Mouse (Mus musculus): ENCODE results near the gene Arhgef28. TPM values are rescaled to one million over a fixed set of nuclear protein-coding genes. Genes with fewer than 3 reads are reported as not detected.

Arhgef28 gene
- total RNA-seq, 2 experiments from 2014 or later: 94.9 to 103 TPM

DNA sequence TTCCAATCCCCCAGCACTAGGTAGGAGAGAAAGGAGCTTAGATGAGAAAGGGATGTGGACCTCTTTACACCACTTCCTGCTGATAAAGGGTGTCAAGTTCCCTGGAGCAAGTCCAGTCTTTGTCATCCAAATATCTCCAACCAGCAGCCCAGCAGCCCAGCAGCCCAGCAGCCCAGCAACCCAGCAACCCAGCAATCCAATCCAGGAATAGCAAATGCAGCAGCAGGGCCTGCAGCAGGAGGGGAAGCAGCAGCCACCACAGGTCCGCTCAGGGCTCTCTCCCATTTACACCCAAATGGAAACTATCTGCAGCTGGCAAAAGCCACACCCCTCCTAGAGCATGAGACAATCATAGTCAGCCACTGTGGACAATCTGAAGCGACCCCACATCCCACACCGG is 21.6 kb downstream of the Arhgef28 start:
- DNase-seq (ENCODE audit: low spot score in 2 of 2): no peak

- DNase-seq (ENCODE audit: low spot score in 2 of 2): no peak
These were observed 22.9 kb downstream of the Arhgef28 start for GRCm38 (mm10) chr13:98183157-98183878.

DNA sequence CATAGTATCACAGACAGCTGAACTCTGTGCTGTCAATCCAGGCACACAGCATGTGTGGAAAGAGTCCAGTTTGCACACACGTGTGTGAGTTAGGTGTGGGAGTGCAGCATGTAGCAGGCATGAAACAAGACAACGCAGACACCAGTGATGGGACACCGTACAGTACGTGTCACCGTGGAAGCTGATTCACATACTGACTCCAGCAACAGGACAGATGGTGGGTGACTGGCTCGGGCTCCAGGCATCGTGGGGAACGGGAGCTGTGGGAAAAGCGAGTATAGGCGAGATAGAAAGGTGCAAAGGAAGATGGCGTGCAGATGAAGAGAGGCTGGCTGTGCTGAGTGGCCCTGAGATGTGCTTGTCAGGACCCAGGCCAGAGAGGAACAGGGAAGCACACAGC is 23.9 kb downstream of the Arhgef28 start:
- DNase-seq (ENCODE audit: low spot score in 2 of 2): peak in 1 of 2 experiments; percentile 61

DNA sequence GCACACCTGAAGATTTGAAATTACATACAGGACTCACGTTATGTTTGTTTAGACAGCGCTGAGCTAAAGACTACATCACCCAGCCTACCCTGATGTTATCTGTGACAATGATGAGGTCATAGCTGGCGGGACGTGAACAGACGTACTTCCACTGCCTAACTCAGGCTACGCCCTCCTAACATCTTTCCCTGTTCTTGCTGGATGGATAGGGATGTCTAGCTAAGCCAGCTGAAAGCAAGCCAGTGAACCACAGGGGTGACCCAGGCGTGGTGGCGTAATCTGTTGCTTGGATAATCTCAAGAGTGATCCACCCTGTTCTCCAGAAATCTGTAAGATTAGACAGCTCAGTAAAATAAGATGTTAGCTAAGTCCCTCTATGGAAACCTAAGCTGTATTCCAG is 25.6 kb downstream of the Arhgef28 start:
- no peak for DNase-seq (ENCODE audit: low spot score in 2 of 2)

- no peak for DNase-seq (ENCODE audit: low spot score in 2 of 2)
These were observed 30.8 kb downstream of the Arhgef28 start for GRCm38 (mm10) chr13:98175323-98176007.

DNA sequence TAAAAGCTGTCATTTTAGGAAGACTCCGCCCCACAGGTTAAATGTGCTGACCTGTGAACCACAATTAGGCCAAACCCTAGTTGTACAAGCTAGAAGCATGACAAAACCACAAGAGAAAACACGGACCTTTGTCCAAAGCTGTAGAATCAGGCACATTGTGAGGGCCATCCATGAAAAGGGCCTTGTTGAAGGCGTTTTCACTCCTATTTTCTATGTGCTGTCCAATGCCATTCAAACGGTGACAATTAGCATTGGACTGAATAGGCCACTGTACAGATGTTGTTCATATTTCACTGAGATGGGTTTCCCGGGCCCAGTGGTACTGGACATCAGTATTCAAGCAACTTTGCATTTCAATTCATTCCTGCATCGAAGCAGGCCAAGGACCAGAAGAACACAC is 33.2 kb downstream of the Arhgef28 start:
- DNase-seq (ENCODE audit: low spot score in 2 of 2): peak in 1 of 2 experiments; percentile 24

GRCm38 (mm10) chr13:98172365-98172764 is 33.9 kb downstream of the Arhgef28 start:
- no peak for DNase-seq (ENCODE audit: low spot score in 2 of 2)

DNA sequence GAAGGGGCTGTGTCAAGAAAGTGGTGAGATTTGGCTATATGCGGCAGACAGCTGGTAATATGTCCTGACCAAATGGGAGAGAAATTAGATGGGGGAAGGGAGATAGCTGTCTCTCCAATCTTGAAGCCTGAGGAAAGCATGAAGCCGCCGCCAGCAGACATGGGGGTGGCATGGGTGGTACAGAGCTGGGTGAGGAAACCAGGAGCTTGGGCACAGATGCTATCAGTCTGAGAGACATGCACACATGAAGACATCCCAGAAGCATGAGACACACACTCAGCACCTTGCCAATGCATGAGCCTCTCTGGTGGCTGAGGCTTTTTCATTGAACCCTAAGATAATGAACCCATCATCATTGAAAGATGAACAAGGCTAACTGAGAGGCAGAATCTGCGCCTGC is 34.5 kb downstream of the Arhgef28 start:
- DNase-seq (ENCODE audit: low spot score in 2 of 2): peak; percentile 78 to 85

- DNase-seq (ENCODE audit: low spot score in 2 of 2): peak; percentile 77 to 89
These were observed 35.0 kb downstream of the Arhgef28 start for GRCm38 (mm10) chr13:98171257-98171656.

DNA sequence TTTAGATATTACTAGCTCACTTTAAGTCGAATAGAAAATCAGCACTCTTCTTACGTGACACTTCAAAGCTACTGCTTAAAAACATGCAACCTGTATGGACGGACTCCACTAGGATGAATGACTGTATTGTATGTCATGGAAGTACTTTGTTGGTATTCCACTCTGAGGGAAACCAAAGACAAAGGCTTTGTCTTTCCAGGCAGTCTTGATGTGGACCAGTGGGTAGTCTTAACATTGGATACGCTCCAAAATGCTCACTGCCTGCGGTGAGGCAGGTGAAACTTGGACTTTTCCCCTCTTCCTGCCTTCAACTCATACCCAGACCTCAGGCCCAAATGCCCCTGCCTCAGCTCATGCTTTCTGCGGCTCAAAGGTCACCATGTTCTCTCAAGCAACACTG is 41.4 kb downstream of the Arhgef28 start:
- DNase-seq (ENCODE audit: low spot score in 2 of 2): no peak

GRCm38 (mm10) chr13:98161496-98161895 is 44.7 kb downstream of the Arhgef28 start:
- DNase-seq (ENCODE audit: low spot score in 2 of 2): no peak

- DNase-seq (ENCODE audit: low spot score in 2 of 2): peak in 1 of 2 experiments; percentile 81
These were observed 49.6 kb downstream of the Arhgef28 start for GRCm38 (mm10) chr13:98156656-98157055.

DNA sequence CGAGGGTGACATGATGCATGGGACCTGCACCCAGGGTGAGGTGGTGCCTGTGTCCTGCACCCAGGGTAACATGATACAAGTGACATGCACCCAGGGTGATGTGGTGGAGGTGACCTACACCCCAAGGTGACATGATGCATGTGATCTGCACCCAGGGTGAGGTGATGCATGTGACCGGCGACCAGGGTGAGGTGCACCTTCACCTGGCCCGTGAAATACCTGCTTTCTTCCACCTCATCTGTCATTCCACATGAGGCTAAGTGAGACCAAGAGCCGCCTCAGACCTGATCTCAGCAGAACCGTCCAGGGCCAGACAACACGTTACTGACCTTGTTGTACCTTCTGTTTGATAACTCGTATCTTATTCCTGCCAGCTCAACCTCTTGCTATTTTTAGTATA is 53.5 kb downstream of the Arhgef28 start:
- DNase-seq (ENCODE audit: low spot score in 2 of 2): no peak

DNA sequence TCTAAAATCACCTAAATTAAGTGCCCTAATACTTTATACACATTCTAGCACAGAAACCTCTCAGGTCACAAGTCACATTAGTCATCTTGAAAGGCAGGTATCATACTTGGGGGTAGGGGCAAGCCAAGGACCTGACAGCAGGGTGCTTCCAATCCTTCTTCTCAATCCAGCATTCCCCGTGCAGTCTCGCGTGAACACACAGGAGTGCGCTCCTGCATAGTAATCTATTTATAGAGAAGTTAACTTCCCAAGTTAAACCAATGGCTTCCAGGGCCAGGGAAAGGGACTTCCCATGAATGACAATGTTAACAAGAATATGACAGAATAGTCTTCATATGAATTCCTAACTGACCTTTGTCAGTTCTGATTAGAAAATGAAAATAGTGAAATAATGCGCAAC is 58.7 kb downstream of the Arhgef28 start:
- DNase-seq (ENCODE audit: low spot score in 2 of 2): no peak

DNA sequence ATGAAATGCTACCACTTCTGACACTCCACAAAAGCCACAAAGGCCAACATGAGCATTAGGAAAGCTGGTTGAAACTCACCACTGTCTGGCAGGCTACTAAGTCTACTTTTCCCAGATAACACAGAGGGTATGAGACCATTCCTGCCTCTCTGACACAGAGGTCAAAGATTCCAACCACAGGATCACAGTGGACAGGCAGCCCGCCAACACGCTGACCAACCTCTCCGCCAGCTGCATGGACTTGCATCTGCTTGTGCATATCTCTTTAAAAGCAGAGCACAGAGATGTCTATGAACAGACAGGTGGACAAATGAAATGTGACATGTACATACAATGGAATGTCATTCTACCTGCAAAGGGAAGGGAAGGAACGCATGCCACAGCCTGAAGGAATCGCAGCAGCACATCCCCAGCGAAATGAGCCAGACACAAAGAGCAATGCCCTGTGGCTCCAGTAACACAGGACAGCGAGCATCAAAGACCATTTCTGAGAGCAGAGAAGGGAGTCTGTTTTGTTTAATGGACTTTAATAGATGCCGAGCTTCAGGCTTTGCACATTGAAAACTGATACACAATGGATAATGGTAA is 59.6 kb downstream of the Arhgef28 start:
- DNase-seq (ENCODE audit: low spot score in 2 of 2): no peak

DNA sequence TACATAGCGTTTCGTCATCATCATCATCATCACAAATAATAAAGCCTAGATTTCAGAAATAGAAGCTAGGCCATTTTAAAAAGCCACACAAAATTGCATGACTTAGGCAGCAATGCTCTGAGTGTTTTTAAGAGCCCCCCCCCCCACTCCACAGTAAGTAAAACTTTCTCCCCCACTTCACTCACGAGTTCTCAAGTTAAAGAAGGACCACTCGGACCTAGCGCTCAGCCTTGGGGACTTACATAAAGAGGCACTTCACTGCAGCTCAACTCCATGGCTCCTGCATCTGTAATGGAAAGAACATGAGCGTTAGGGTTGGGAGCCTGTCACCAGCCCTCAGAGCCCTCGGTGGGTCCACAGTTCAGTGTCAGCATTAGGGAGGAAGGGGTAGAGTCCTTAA is 60.9 kb downstream of the Arhgef28 start:
- no peak for DNase-seq (ENCODE audit: low spot score in 2 of 2)

DNA sequence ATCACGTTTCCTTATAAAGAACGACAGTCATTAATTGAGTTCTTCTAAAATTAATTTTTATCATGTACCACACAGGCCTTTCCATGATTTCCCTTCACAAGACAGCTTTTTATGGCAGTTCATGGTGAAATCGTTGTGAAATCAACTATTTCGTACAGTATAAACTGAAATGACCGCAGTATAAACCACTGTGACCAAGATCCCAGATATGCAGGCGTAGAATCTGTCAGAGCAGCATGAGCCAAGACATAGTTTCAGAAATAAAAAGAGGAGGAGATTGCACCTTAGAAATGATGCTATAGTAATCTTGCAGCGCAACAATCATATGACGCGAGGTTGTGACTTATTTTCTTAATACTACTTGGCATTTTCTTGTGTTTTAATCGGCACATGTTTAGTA is 63.2 kb downstream of the Arhgef28 start:
- no peak for DNase-seq (ENCODE audit: low spot score in 2 of 2)

GRCm38 (mm10) chr13:98140626-98141025 is 65.6 kb downstream of the Arhgef28 start:
- peak in 1 of 2 experiments; percentile 25 for DNase-seq (ENCODE audit: low spot score in 2 of 2)

DNA sequence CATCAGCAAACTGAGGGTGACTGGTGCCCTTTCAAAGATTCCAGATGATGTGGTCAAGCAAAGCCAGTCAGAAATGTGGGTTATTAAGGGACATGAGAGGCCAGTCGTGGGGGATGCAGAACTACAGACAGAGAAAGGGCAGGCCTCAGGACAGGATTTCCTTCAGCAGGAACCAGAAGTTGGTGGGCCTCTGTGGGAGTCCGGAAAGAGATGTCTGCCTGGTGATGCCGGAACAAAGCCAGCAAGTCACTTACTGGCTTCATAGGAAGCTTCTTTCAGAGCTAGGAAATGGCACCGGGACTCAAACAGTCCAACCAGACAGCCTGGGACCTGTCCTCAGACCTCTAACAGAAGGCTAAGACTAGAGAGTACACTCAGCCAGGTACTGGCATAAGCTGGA is 67.5 kb downstream of the Arhgef28 start:
- no peak for DNase-seq (ENCODE audit: low spot score in 2 of 2)

DNA sequence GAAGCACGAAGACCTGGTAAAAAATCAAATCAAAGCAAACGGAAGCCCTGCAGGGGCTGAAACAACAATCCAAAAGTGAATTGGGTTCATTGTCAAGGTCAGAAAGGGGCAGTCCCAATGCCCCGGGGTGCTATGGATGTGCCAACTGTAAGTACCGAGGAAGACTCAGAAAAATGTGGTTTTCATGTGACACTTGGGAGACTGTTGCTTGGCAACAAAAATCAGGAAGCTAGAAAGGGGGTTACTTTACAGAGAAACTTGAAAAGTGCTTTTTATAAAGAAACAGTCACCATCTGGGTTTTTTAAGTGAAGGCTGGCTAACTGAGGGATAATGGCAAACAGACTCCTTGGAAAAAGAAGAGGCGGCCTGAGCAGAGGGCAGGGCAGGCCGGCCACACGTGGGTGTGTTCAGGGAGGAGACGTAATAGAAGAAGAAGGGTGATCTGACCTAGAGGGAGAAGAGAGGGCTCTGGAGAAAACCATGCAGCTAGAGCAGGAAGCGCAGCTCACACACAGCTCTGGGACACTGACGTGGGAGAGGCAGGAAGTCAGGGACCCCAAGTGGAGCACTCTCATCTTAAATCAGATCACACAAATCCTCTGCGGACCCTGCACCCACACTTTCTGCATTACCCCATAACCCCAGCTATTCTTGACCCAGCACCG is 70.2 kb downstream of the Arhgef28 start:
- no peak for DNase-seq (ENCODE audit: low spot score in 2 of 2)

GRCm38 (mm10) chr13:98132951-98133350 is 73.3 kb downstream of the Arhgef28 start:
- DNase-seq (ENCODE audit: low spot score in 2 of 2): no peak

GRCm38 (mm10) chr13:98132264-98132663 is 74.0 kb downstream of the Arhgef28 start:
- DNase-seq (ENCODE audit: low spot score in 2 of 2): no peak

All from layer of hippocampus, adult 18-20 months (tissue).